Mouse (Mus musculus) limb, embryonic 11.5 days (tissue): ENCODE measurements around the gene Gpr179. TPM values are rescaled to one million over a fixed set of nuclear protein-coding genes. Genes with fewer than 3 reads are reported as not detected.
"Not testable (repeated sequence)": the region's sequence is repeated elsewhere in the genome, so short reads cannot be mapped to it uniquely, and the experiment has no call there.

ENCODE experiments used
- ATAC-seq: fragments of 200-750 bp; cut with Nextera tagmentation; 2 replicates; pipeline ENCODE4 v1.8.0; 2017; ENCODE audit warnings: low read depth; ENCODE audit not compliant: insufficient number of reproducible peaks, low FRiP score, low TSS enrichment
- DNase-seq: peaks from one replicate; pipeline ENCODE4 v3.0.0-alpha.2; 2015; ENCODE audit warnings: low spot score
- H3K27ac ChIP-seq: fragments of 300-500 bp; sonication (generic); replicated peaks from 2 replicates; pipeline ENCODE4 v1.5.1; 2014; ENCODE audit warnings: low read depth, mild to moderate bottlenecking, low read length
- H3K27me3 ChIP-seq: fragments of 300-500 bp; sonication (generic); 2 replicates; pipeline ENCODE4 v1.6.1; 2014; ENCODE audit warnings: mild to moderate bottlenecking, low read length, mixed read lengths; ENCODE audit not compliant: control insufficient read depth, insufficient read depth
- H3K36me3 ChIP-seq: fragments of 300-500 bp; sonication (generic); 2 replicates; pipeline ENCODE4 v1.6.1; 2014; ENCODE audit warnings: mild to moderate bottlenecking, low read length, moderate library complexity, mixed read lengths; ENCODE audit not compliant: control insufficient read depth, insufficient read depth
- H3K4me1 ChIP-seq: fragments of 300-500 bp; sonication (generic); 2 replicates; pipeline ENCODE4 v1.6.1; 2014; ENCODE audit warnings: low read length, mixed read lengths; ENCODE audit not compliant: control insufficient read depth, insufficient read depth
- H3K4me2 ChIP-seq: fragments of 300-500 bp; sonication (generic); 2 replicates; pipeline ENCODE4 v1.6.1; 2014; ENCODE audit warnings: low read depth, mild to moderate bottlenecking, moderate library complexity; ENCODE audit not compliant: severe bottlenecking
- H3K4me3 ChIP-seq: fragments of 300-500 bp; sonication (generic); 2 replicates; pipeline ENCODE4 v1.5.1; 2014; ENCODE audit warnings: low read depth, low read length
- H3K9ac ChIP-seq: fragments of 300-500 bp; sonication (generic); 2 replicates; pipeline ENCODE4 v1.6.1; 2014; ENCODE audit warnings: mild to moderate bottlenecking, low read length
- H3K9me3 ChIP-seq: fragments of 300-500 bp; sonication (generic); 2 replicates; pipeline ENCODE4 v1.6.1; 2016; ENCODE audit warnings: low read length; ENCODE audit not compliant: control insufficient read depth
- WGBS: fragments of 180-500 bp; shearing (Covaris S2); extraction: QIAGEN DNeasy Blood & Tissue Kit; methylation state at CpG from one replicate; pipeline ENCODE4 v1.1.7; 2014; 5-methylcytosine and 5-hydroxymethylcytosine counted together
- polyA plus RNA-seq: library from polyadenylated mRNA; unstranded; fragments of >200 nt; fragmentation: Nextera tagmentation; extraction: Ambion mirVana; gene quantifications from 2 replicates; pipeline ENCODE4 v1.2.1, GENCODE M21; 2014

The Gpr179 gene
- polyA plus RNA-seq, 1 experiment from 2014 or later: 0.04 TPM

DNA sequence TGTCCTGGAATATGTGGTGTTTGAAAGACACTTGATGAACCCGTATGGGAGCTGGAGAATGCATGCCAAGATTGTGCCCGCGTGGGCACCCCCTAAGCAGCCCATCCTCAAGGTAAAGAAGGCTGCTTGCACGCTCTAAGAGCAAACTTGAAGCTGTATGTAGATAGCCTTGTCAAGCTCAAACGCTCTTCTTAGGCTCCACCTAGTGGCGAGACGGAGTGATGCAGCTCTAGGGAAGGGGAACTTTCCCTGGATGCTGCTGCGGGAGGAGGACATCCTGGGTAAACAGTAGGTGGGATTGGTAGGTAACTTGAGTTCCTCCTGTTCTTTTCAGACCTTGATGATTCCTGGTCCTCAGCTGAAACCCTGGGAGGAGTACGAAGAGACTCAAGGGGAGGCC is 23.7 kb downstream of the Gpr179 start:
- H3K9ac ChIP-seq: no peak overlapping the region
- H3K27me3 ChIP-seq: no peaks in the 10 kb centered on the region
- no peak for ATAC-seq

DNA sequence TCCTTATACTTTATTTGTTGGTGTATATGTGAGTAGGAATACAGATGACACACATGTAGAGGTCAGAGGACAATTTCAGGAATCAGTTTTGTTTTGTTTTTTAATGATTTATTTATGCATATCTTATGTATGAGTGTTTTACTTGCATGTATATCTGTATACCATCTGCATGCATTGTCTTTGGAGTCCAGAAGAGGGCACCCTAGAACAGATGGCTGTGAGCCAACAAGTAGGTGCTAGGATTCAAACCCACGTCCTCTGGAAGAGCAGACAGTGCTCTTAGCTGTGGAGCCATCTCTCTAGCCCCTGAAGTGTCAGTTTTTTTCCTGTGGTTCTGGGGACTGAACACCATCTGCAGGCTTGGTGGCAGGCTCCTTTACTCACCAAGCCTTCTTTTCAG is 26.7 kb downstream of the Gpr179 start:
- 73% methylated on average over 1 of the region's 1 CpGs for WGBS
- Histone ChIP-seq H3K27me3 (no peaks in the 10 kb centered on the region), H3K9me3 (no peaks in the 10 kb centered on the region), H3K4me1 (no peaks in the 10 kb centered on the region), H3K4me3 (no peak overlapping the region), H3K27ac (no peak overlapping the region), H3K9ac (no peak overlapping the region), H3K4me2 (no peak overlapping the region), H3K36me3 (peaks cover 23% of the 10 kb centered on the region; the same call in 1 of the 2 replicates)
- no peak for DNase-seq
- no peak for ATAC-seq

More for the DNA sequence above, 23.7 kb downstream of the Gpr179 start:
- peak; percentile 84 for DNase-seq
- Histone ChIP-seq H3K4me3 (no peak overlapping the region), H3K27ac (no peak overlapping the region), H3K36me3 (peaks cover 25% of the 10 kb centered on the region; the same call in 1 of the 2 replicates), H3K4me1 (no peaks in the 10 kb centered on the region), H3K4me2 (no peak overlapping the region), H3K9me3 (no peaks in the 10 kb centered on the region)
- 33% methylated on average over 9 of the region's 9 CpGs for WGBS

DNA sequence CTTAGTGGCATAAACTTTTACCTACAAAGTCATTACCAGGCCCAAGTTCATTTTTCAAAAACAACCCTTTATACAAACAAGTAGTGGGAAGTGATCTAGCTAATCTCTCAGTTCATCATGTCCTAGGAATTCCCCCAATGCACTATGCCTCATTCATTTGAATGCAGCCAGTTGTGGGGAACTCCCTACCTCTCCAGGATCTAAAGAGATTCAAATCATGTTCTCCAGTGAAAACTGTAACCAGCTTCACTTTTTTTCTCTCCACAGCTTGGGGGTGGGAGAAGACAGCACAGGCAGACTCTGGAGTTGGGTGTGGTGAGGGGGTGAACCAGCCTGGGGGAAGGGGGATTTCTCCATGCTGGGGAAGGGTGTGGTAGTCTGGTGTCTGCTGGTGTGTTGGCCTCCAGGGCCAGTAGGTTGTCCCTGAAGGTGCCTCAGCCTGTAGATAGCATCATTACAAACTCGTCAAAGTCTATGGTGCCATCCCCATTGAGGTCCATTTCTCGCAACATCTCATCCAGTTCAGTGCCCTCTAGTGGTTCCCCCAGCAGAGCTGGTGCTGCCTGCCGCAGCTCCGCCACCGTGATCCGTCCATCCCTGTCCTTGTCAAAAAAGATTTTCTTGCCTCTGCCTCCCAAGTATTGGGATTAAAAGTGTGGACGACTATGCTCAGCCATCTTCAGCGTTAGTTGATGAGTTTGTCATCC is 29.8 kb downstream of the Gpr179 start:
- not testable (repeated sequence) for H3K9me3 ChIP-seq, ATAC-seq, H3K4me2 ChIP-seq, H3K4me3 ChIP-seq, H3K27ac ChIP-seq, H3K27me3 ChIP-seq, DNase-seq, H3K9ac ChIP-seq, H3K4me1 ChIP-seq
- 83% methylated on average over 7 of the region's 8 CpGs for WGBS
- peaks cover 13% of the 10 kb centered on the region; the same call in 1 of the 2 replicates for H3K36me3 ChIP-seq

DNA sequence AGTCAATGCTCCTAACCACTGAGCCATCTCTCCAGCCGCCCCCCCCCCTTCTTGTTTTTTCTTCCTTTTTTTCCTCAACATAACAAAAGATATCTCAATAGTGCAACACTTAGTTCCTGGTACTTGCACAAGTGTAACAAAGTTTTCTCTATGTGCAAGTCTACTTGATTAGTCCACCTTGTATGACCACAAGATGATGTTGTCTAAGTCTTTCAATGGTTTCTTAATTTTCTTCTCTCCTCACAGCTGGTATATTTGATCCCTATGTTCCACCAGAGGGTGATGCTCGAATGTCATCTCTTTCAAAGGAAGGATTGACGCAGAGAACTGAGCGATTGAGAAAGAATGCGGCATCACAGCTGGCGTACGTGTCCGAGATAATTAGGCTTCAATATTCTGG is 30.7 kb downstream of the Gpr179 start:
- WGBS: 95% methylated on average over 8 of the region's 8 CpGs
- Histone ChIP-seq H3K4me3 (no peak overlapping the region), H3K27ac (no peak overlapping the region), H3K9me3 (no peaks in the 10 kb centered on the region), H3K4me1 (no peaks in the 10 kb centered on the region), H3K9ac (no peak overlapping the region), H3K27me3 (no peaks in the 10 kb centered on the region), H3K4me2 (no peak overlapping the region), H3K36me3 (peaks cover 9% of the 10 kb centered on the region; the same call in 1 of the 2 replicates)
- no peak for DNase-seq
- ATAC-seq: no peak

DNA sequence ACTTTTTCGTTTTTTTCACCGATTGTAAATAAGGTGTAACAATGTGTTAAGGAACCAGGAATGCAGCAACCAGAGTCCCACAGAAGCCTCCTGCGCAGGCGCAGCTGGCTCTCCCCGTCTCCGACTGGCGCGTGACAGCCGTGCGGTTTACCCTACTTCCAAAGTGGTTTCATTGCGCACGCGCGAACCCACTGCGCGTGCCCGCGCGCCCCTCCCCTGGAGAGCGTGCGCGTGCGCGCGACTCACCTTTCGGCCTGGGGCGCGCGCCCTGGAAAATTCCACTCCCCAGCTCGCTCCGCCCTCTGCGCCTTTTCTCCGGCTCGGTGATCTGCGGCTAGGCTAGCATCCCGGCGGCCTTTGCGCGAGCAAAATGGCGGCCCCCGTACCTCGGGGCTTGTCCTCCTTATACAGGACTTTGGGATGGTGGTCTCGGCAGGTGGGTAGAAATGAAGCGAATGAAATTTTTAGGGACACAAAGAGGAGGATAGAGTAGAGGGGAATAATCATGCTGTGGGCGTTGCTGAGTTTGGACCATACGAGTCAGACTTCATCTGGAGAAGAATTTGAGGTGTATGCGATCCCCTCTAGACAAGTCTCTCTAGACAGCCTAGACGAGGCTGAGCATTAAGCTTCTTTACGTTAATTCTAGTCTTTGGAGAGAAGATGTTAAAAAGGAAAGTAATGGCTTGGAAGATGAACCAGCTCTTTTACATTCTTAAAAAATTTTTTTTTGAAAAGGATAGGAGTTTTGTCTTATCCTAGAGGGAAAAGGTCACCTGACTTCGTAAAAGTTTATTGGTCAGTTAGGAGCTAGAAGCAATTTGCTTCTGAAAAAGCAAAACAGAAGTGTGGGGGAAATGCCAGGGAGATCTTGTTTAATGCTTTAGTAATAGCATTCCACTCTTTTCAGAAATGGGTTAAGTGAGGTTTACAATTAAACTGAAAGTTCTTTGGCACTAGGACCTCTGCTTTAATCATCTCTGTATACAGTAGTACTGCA is 36.1 kb downstream of the Gpr179 start, which contains the start of gene Mrpl45:
Gene Mrpl45 (plus strand): TSS at position 213 of the 1,000 bp plus-strand sequence.
- no peak within 1 kb of the TSS; the same call in 1 of the 2 replicates for H3K27ac ChIP-seq
- no peaks in the 10 kb centered on the region for H3K9me3 ChIP-seq
- H3K9ac ChIP-seq: peak within 1 kb of the TSS; percentile 31; the same call in 1 of the 2 replicates
- ATAC-seq: peak; percentile 92
- H3K4me1 ChIP-seq: 0 out of 2 replicates have a peak, but pooled peaks cover 1% of the 10 kb centered on the region
- under 1% methylated on average over 50 of the region's 50 CpGs for WGBS
- peak within 1 kb of the TSS; percentile 39 for H3K4me2 ChIP-seq
- no peaks in the 10 kb centered on the region for H3K36me3 ChIP-seq
- H3K4me3 ChIP-seq: peak within 1 kb of the TSS; percentile 33
- no peaks in the 10 kb centered on the region for H3K27me3 ChIP-seq
- DNase-seq: peak; percentile 99

DNA sequence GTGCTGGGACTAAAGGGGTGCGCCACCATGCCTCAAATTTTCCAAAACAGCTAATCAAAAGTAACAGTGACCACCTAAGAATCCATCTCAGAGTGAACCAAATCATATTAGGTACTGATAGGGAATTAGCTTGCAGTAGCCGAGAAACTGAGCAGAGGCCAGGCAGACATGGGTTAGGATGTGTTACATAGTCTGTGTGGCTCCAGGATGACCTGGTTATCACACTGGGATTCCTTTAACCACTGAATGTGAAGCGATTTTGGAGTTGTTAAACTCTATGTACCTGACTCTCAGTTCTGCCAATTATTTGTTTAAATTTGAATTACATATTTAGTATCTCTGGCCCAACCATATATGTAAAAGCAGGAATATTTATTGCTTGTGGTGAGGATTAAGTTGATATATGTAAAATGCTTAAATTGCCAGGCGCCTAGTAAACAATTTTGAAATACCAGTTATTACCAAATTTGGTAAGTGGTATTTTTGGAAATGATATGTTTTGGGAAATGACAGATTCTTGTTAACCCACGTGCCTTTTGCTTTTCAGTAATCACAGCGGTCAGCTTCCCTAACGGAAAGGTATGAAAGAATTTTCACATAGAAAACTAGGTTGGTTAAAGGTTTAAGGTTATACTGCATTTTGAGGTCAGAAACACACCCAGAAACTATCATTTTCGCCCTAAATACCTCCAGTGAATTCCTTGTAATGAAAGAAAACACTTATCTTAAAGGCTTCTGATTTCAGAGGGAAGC is 37.0 kb downstream of the Gpr179 start:
- Histone ChIP-seq H3K4me3 (peak overlapping the region; percentile 14; the same call in 1 of the 2 replicates), H3K36me3 (no peaks in the 10 kb centered on the region), H3K27ac (no peak overlapping the region; the same call in 1 of the 2 replicates), H3K9me3 (no peaks in the 10 kb centered on the region), H3K4me2 (peak overlapping the region; percentile 24; the same call in 1 of the 2 replicates), H3K9ac (no peak overlapping the region; the same call in 1 of the 2 replicates), H3K27me3 (no peaks in the 10 kb centered on the region), H3K4me1 (0 out of 2 replicates have a peak, but pooled peaks cover 3% of the 10 kb centered on the region)
- no peak for ATAC-seq
- DNase-seq: no peak
- WGBS: 53% methylated on average over 8 of the region's 8 CpGs

DNA sequence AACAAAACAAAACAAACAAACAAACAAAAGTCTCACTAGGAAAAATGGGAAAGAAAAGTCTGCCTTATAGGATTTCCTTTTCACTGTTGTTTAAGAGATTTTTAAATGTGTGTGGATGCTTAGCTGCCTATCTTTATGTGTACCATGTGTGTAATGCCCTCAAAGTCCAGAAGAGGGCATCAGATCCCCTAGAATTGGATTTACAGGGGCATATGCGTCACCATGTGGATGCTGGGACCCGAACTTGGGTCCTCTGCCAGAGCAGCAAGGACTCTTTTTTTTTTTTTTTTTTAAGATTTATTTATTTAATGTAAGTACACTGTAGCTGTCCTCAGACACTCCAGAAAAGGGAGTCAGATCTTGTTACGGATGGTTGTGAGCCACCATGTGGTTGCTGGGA is 37.8 kb downstream of the Gpr179 start:
- no peak overlapping the region for H3K27ac ChIP-seq
- peaks cover 8% of the 10 kb centered on the region; the same call in 1 of the 2 replicates for H3K4me1 ChIP-seq
- H3K9me3 ChIP-seq: no peaks in the 10 kb centered on the region
- H3K36me3 ChIP-seq: no peaks in the 10 kb centered on the region
- 92% methylated on average over 3 of the region's 3 CpGs for WGBS
- DNase-seq (no peak), ATAC-seq (no peak)
- no peak overlapping the region for H3K4me2 ChIP-seq
- 0 out of 2 replicates have a peak, but pooled peaks cover 3% of the 10 kb centered on the region for H3K27me3 ChIP-seq
- no peak overlapping the region for H3K4me3 ChIP-seq
- H3K9ac ChIP-seq: no peak overlapping the region
